Mouse (Mus musculus) neutrophil, adult 59 days (primary cell): ENCODE measurements around the gene Rhoq. TPM values are rescaled to one million over a fixed set of nuclear protein-coding genes. Genes with fewer than 3 reads are reported as not detected.

Experiments
- total RNA-seq, 2 experiments: library from RNA; stranded (reverse); gene quantifications; 1 replicate in 1 of 2; 2 replicates in 1 of 2; pipeline ENCODE4 v1.2.4; 2023

The Rhoq gene
- total RNA-seq: 1 to 10 TPM; 8.5 to 9.5 TPM

GRCm38 (mm10) chr17:86962894-86963585, at the start of gene Rhoq:
TSS of gene Rhoq (plus strand) at chr17:86963082.

DNA sequence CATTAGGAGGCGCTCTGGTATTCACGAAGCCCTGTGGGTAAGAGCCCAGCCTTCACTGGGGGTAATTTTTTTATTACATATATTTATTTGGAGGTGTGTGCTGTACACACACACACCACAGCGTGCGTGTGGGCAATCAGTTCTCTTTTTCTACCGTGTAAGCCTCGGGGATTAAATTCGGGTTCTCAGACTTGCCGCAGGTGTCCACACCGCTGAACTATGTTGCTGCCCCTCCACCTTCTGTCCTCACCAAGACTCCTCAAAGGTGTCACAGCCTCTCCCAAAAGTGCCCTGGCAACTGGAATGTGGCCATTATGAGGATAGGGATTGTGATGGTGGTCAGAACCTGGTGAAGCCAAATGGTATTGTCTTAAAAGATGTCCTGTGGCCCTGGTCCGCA, 45.8 kb upstream of the Rhoq start, which contains the start of gene Tmem247:
TSS of gene Tmem247 (plus strand) at position 301 of the 400 bp plus-strand sequence.

DNA sequence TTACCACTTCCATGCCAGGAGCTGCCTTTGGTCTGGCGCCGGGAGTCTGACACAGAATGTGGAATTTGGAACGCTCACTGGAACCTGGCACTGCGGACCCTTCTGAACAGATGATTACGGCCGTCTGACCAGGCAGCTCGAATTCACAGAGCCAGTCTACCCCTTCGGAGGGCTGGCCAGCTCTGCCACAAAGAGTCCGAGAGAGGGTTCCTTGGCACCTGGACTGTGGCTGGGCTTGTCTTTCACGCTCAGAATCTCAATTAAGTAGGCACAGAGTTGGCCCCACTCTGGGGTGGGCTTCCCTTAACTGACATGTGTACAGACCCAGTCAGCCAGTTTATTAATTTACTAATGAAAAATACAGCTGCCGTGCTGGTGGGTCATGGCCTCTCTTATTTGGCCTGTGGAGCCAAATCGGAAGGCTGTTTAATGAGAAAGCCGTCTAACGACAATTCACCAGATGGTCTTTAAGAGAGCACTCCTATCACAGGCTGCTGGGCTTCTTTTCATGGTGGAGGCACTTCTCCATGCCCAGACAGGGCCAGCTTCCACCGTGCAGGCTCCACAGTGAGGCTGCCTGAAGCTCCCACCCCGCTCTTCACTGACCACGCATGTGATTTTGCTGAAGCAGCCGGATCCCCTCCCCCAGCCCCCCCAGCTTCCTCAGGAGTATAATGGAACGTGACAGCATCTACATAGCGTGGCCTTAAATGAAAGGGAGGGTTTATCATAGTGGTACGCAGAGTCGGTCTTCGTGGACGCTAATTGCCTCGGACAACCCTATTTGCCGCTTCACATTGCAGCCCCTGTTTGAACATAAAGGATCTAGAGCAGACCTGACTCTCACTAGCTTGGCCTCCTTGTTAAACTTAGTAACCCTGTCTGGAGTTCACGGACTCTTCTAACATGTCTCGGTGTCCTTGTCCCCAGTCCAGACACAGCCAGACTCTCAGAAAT, 14.8 kb upstream of the Rhoq start, which contains the start of gene Atp6v1e2:
TSS of gene Atp6v1e2 (minus strand) at position 58 of the 957 bp plus-strand sequence.

GRCm38 (mm10) chr17:87025269-87025949, 62.5 kb downstream of the Rhoq start, which contains the start of the genes Pigf and Cript:
TSS of gene Pigf (minus strand) at chr17:87025406.
TSS of gene Cript (plus strand) at chr17:87025550.

Other genes starting within 250 kb of the Rhoq start
- gene Epas1, start 209.4 kb upstream of the Rhoq start, total RNA-seq: 1 to 10 TPM in 1 of 2 experiments, under 1 TPM in 1; 0.64 to 1.8 TPM
- not detected for gene Tmem247, start 45.7 kb upstream of the Rhoq start, total RNA-seq
- not detected for gene Atp6v1e2, start 15.2 kb upstream of the Rhoq start, total RNA-seq
- gene Pigf, start 62.3 kb downstream of the Rhoq start, total RNA-seq: 1 to 10 TPM; 8.1 to 8.7 TPM
- 10 to 100 TPM; 61.4 to 70.3 TPM for gene Cript, start 62.5 kb downstream of the Rhoq start, total RNA-seq
- 1 to 10 TPM; 5.4 to 6.2 TPM for gene Socs5, start 144.6 kb downstream of the Rhoq start, total RNA-seq